Mouse (Mus musculus): Measurements from ENCODE around the gene Nicn1. TPM values are rescaled to one million over a fixed set of nuclear protein-coding genes. Genes with fewer than 3 reads are reported as not detected.

The Nicn1 gene
- polyA plus RNA-seq (2015; fragmentation: Nextera tagmentation; extraction: Ambion mirVana): 31.3 and 41.0 TPM in 2 replicates

DNA sequence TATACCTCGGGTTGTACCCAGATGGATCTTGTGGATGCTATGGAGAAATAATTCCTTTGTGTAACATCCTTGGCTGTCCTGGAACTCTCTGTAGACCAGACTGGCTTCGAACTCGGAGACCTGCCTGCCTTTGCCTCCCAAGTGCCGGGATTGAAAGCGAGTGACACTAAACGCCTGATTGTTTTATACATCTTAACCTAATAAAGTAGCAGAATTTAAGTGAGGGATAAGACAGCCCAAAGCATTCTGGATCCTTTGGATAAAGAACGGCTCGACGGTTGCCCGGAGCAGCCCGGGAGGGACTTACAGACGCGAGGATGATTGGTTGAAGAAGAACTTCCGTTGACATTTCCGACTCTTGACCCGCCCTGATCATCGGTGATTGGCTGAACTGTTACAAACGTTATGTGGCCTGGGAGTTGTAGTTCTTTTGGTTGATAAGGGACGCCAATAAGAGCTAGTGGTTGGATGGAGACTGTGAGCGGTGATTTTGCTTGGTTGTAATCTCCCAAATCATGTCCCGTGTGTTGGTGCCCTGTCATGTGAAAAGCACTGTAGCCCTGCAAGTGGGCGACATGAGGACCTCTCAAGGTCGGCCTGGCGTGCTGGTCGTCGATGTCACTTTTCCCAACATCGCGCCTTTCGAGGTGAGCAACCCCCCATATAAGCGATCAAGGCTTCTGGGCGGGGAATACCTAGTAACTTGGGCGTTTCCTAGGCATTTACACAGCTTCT, at the start of gene Nicn1:
Nicn1 (plus strand) TSS at position 414 of the 735 bp plus-strand sequence.
- Histone ChIP-seq H3K27ac (peak within 1 kb of the TSS; percentile 89), H3K27me3 (no peaks in the 10 kb centered on the region), H3K9me3 (replicated peaks) (no peaks in the 10 kb centered on the region), H3K4me1 (peaks cover 5% of the 10 kb centered on the region), H3K36me3 (peaks cover 16% of the 10 kb centered on the region), H3K4me2 (peak within 1 kb of the TSS; percentile 69), H3K9ac (peak within 1 kb of the TSS; percentile 55), H3K4me3 (replicated peaks) (peak within 1 kb of the TSS; percentile 61)
- under 1% methylated on average over 32 of the region's 32 CpGs for WGBS
- peak; percentile 98 for ATAC-seq (replicated peaks; ENCODE audit: low FRiP score)

DNA sequence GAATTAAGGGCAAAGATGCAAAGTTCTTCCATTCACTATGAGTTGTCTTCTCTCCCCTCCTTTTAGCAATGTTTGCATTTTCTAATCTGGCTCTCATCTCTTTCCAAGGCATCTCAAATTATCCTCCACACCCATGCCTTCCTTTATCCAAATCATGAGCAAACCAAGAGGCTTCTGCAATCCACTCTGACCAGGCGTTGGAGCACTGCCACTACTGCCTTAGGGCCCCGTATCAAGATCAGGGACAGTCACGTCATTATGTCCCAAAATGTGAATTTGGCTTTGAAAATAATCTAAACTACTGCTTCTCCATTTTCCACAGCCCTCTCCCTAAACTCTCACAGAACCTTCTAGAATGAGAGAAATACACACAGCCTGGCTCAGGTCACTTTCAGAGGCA, 45.7 kb upstream of the Nicn1 start:
- Histone ChIP-seq H3K36me3 (peaks cover 58% of the 10 kb centered on the region), H3K4me3 (replicated peaks) (no peak overlapping the region), H3K9me3 (replicated peaks) (no peaks in the 10 kb centered on the region), H3K9ac (no peak overlapping the region), H3K27me3 (no peaks in the 10 kb centered on the region), H3K4me1 (peaks cover 8% of the 10 kb centered on the region), H3K4me2 (no peak overlapping the region), H3K27ac (no peak overlapping the region)
- WGBS: 88% methylated on average over 3 of the region's 3 CpGs
- ATAC-seq (replicated peaks; ENCODE audit: low FRiP score): no peak

- H3K36me3 ChIP-seq: peaks cover 61% of the 10 kb centered on the region
- no peak overlapping the region for H3K4me2 ChIP-seq
- peaks cover 4% of the 10 kb centered on the region for H3K4me1 ChIP-seq
- H3K27me3 ChIP-seq: no peaks in the 10 kb centered on the region
- 81% methylated on average over 3 of the region's 3 CpGs for WGBS
- no peak overlapping the region for H3K4me3 ChIP-seq (replicated peaks)
- ATAC-seq (replicated peaks; ENCODE audit: low FRiP score): no peak
- no peaks in the 10 kb centered on the region for H3K9me3 ChIP-seq (replicated peaks)
- H3K27ac ChIP-seq: no peak overlapping the region
- no peak overlapping the region for H3K9ac ChIP-seq
These were observed 45.2 kb upstream of the Nicn1 start for GRCm38 (mm10) chr9:108244984-108245383.

DNA sequence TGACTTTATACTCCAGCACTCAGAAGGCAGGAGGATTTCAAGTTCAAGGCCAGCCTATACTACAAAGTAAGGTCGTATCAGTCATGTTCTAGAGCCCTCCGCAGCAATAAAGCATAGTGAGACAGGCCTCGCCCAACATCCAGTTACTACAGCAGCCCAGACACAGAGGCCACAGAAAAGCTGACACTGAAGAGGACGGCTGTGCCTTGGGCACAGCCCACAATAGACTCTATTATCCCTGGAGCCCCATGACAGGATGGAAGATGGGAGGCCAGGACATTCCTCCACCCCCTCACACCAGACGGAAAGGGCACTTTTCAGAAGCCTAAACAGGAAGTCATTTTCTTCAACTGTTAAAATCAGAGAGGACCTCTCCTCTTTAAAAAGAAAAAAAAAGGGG, 41.3 kb upstream of the Nicn1 start:
- 52% methylated on average over 5 of the region's 5 CpGs for WGBS
- no peak for ATAC-seq (replicated peaks; ENCODE audit: low FRiP score)
- no peaks in the 10 kb centered on the region for H3K27me3 ChIP-seq
- H3K4me2 ChIP-seq: no peak overlapping the region
- no peak overlapping the region for H3K9ac ChIP-seq
- H3K36me3 ChIP-seq: peaks cover 78% of the 10 kb centered on the region
- H3K27ac ChIP-seq: no peak overlapping the region
- H3K4me3 ChIP-seq (replicated peaks): no peak overlapping the region
- no peaks in the 10 kb centered on the region for H3K9me3 ChIP-seq (replicated peaks)
- no peaks in the 10 kb centered on the region; the same call in 1 of the 2 replicates for H3K4me1 ChIP-seq

- 95% methylated on average over 6 of the region's 6 CpGs for WGBS
- H3K4me1 ChIP-seq: no peaks in the 10 kb centered on the region; the same call in 1 of the 2 replicates
- peaks cover 50% of the 10 kb centered on the region for H3K36me3 ChIP-seq
- no peak overlapping the region for H3K4me3 ChIP-seq (replicated peaks)
- H3K27me3 ChIP-seq: no peaks in the 10 kb centered on the region
- H3K4me2 ChIP-seq: no peak overlapping the region
- no peaks in the 10 kb centered on the region for H3K9me3 ChIP-seq (replicated peaks)
- no peak overlapping the region for H3K27ac ChIP-seq
- H3K9ac ChIP-seq: no peak overlapping the region
- ATAC-seq (replicated peaks; ENCODE audit: low FRiP score): no peak
These were observed 38.4 kb upstream of the Nicn1 start for GRCm38 (mm10) chr9:108251877-108252276.

DNA sequence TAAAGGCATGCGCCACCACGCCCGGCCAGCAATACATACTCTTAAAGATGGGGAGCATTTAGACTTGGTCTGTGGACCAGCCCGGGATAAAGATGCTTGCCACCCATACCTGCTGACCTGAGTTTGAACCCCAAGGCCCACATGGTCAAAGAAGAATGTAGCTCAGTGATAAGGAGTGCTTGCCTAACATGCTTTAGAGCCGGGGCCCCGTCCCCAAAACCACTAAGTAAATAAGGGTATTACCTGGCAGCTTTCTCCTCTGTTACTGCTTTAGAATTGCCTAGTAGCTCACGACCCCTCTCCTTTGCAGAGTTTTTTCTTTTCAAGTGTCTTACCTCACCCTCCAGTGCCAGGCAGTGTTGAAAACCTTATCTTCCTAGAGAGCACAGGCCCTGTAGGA, 37.5 kb upstream of the Nicn1 start:
- peaks cover 46% of the 10 kb centered on the region for H3K36me3 ChIP-seq
- H3K27ac ChIP-seq: no peak overlapping the region
- 97% methylated on average over 7 of the region's 7 CpGs for WGBS
- no peak overlapping the region for H3K4me3 ChIP-seq (replicated peaks)
- no peak overlapping the region for H3K9ac ChIP-seq
- no peaks in the 10 kb centered on the region; the same call in 1 of the 2 replicates for H3K4me1 ChIP-seq
- ATAC-seq (replicated peaks; ENCODE audit: low FRiP score): no peak
- no peaks in the 10 kb centered on the region for H3K27me3 ChIP-seq
- H3K4me2 ChIP-seq: no peak overlapping the region
- no peaks in the 10 kb centered on the region for H3K9me3 ChIP-seq (replicated peaks)

GRCm38 (mm10) chr9:108260526-108260925, 29.7 kb upstream of the Nicn1 start:
- 0 out of 2 replicates have a peak overlapping the region, but pooled peaks have one; percentile 74 for H3K4me2 ChIP-seq

DNA sequence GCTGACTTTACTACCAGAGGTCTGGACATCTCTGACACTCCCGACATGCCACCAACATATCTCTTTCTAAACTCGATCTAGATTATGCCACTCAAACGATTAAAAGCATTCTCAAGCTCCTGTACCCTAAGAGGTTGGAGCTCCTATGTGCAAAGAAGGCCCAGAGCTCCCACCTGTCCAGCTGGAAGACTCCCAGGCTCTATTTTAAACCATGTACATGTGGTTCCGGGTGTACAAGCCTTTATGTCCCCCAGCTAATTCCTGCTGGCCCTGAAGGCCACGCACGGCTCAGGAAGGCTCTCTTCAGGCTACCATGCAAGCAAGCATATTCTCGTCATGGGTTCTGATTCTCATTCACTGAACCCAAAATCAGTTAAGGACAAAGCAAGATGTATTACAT, 28.4 kb upstream of the Nicn1 start:
- no peaks in the 10 kb centered on the region for H3K27me3 ChIP-seq
- H3K4me1 ChIP-seq: peaks cover 39% of the 10 kb centered on the region
- no peak for ATAC-seq (replicated peaks; ENCODE audit: low FRiP score)
- H3K9me3 ChIP-seq (replicated peaks): no peaks in the 10 kb centered on the region
- peak overlapping the region; percentile 95 for H3K27ac ChIP-seq
- peak overlapping the region; percentile 99 for H3K4me3 ChIP-seq (replicated peaks)
- H3K4me2 ChIP-seq: peak overlapping the region; percentile 74
- WGBS: 56% methylated on average over 7 of the region's 7 CpGs
- H3K36me3 ChIP-seq: no peaks in the 10 kb centered on the region
- peak overlapping the region; percentile 96; the same call in 1 of the 2 replicates for H3K9ac ChIP-seq

More at GRCm38 (mm10) chr9:108260526-108260925, 29.7 kb upstream of the Nicn1 start:
- Histone ChIP-seq H3K36me3 (no peaks in the 10 kb centered on the region), H3K4me1 (peaks cover 36% of the 10 kb centered on the region), H3K9ac (no peak overlapping the region), H3K27me3 (no peaks in the 10 kb centered on the region), H3K27ac (no peak overlapping the region), H3K4me3 (replicated peaks) (0 out of 2 replicates have a peak overlapping the region, but pooled peaks have one; percentile 99), H3K9me3 (replicated peaks) (no peaks in the 10 kb centered on the region)
- no peak for ATAC-seq (replicated peaks; ENCODE audit: low FRiP score)
- WGBS: 86% methylated on average over 4 of the region's 4 CpGs

- H3K4me2 ChIP-seq: peak overlapping the region; percentile 74
- WGBS: 37% methylated on average over 11 of the region's 11 CpGs
- peaks cover 39% of the 10 kb centered on the region for H3K4me1 ChIP-seq
- peak overlapping the region; percentile 95 for H3K27ac ChIP-seq
- no peaks in the 10 kb centered on the region for H3K9me3 ChIP-seq (replicated peaks)
- no peaks in the 10 kb centered on the region for H3K36me3 ChIP-seq
- ATAC-seq (replicated peaks; ENCODE audit: low FRiP score): no peak
- peak overlapping the region; percentile 99 for H3K4me3 ChIP-seq (replicated peaks)
- peak overlapping the region; percentile 96 for H3K9ac ChIP-seq
- no peaks in the 10 kb centered on the region for H3K27me3 ChIP-seq
These were observed 27.7 kb upstream of the Nicn1 start for GRCm38 (mm10) chr9:108262494-108263049.

- Histone ChIP-seq H3K4me2 (peak overlapping the region; percentile 74), H3K27ac (peak overlapping the region; percentile 95), H3K4me1 (peaks cover 39% of the 10 kb centered on the region), H3K4me3 (replicated peaks) (peak overlapping the region; percentile 99), H3K9me3 (replicated peaks) (no peaks in the 10 kb centered on the region), H3K9ac (peak overlapping the region; percentile 96), H3K36me3 (no peaks in the 10 kb centered on the region), H3K27me3 (no peaks in the 10 kb centered on the region)
- under 1% methylated on average over 61 of the region's 62 CpGs for WGBS
- ATAC-seq (replicated peaks; ENCODE audit: low FRiP score): peak; percentile 67
These were observed 27.0 kb upstream of the Nicn1 start for GRCm38 (mm10) chr9:108263131-108263681.

DNA sequence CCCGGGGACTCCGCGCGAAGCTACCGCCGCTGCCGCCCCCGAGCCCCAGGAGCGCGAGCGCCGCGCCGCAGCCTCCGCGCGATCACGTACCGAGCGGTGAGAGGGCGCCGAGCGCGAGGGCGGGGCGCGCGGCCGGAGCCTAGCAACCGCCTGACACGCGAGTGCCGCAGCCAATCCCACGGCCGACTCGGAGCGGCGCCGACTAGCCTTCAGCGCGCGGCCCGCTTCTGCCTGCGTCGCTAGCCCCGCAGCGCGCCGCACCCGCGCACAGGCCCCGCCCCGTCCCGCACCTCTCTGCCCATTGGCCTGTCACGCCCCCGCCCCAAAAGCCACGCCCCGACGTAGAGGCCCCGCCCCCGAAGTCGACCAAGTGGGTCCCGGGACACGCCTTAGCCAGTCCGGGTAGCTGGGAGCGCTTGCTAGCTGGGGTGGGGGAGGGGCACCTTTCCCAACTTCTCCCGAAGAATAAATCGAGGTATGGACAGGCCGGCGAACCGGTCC, 26.5 kb upstream of the Nicn1 start, which contains the start of gene Dag1:
Dag1 (minus strand) TSS at position 269 of the 501 bp plus-strand sequence.
- Histone ChIP-seq H3K4me1 (peaks cover 39% of the 10 kb centered on the region), H3K27me3 (no peaks in the 10 kb centered on the region), H3K27ac (peak within 1 kb of the TSS; percentile 95), H3K36me3 (no peaks in the 10 kb centered on the region), H3K4me2 (peak within 1 kb of the TSS; percentile 74), H3K9me3 (replicated peaks) (no peaks in the 10 kb centered on the region), H3K9ac (peak within 1 kb of the TSS; percentile 96), H3K4me3 (replicated peaks) (peak within 1 kb of the TSS; percentile 99)
- ATAC-seq (replicated peaks; ENCODE audit: low FRiP score): peak; percentile 97
- under 1% methylated on average over 66 of the region's 71 CpGs for WGBS

Data from kidney, embryonic 15.5 days (tissue).